Mouse (Mus musculus) embryonic facial prominence, embryonic 11.5 days (tissue): ENCODE measurements at regions not wholly inside any gene's neighbourhood (a gene's known extent, or its start where the extent isn't known, plus 50 kb on each side); places are given as distances from the start of the nearest gene placed in this dataset.

Experiments
- ATAC-seq: fragments of 200-750 bp; cut with Nextera tagmentation; replicated peaks from 2 replicates; pipeline ENCODE4 v1.8.0; 2017; ENCODE audit warnings: low read depth; ENCODE audit not compliant: insufficient number of reproducible peaks, low FRiP score, low TSS enrichment
- DNase-seq: peaks from one replicate; pipeline ENCODE4 v3.0.0-alpha.2; 2015; ENCODE audit warnings: low spot score
- H3K27ac ChIP-seq: fragments of 300-500 bp; sonication (generic); replicated peaks from 2 replicates; pipeline ENCODE4 v1.5.1; 2014; ENCODE audit warnings: mild to moderate bottlenecking, low read depth, low read length, control low read depth
- H3K27me3 ChIP-seq: fragments of 300-500 bp; sonication (generic); 2 replicates; pipeline ENCODE4 v1.6.1; 2014; ENCODE audit warnings: mild to moderate bottlenecking, low read length, moderate library complexity, mixed read lengths; ENCODE audit not compliant: control insufficient read depth, insufficient read depth
- H3K36me3 ChIP-seq: fragments of 300-500 bp; sonication (generic); replicated peaks from 2 replicates; pipeline ENCODE4 v1.6.1; 2014; ENCODE audit warnings: low read depth, mild to moderate bottlenecking, low read length, moderate library complexity, mixed read lengths; ENCODE audit not compliant: control insufficient read depth, insufficient read depth
- H3K4me1 ChIP-seq: fragments of 300-500 bp; sonication (generic); 2 replicates; pipeline ENCODE4 v1.6.1; 2014; ENCODE audit warnings: low read length, mixed read lengths; ENCODE audit not compliant: control insufficient read depth, insufficient read depth
- H3K4me2 ChIP-seq: fragments of 300-500 bp; sonication (generic); 2 replicates; pipeline ENCODE4 v1.6.1; 2014; ENCODE audit warnings: low read depth, mild to moderate bottlenecking, control low read depth, low read length, moderate library complexity
- H3K4me3 ChIP-seq: fragments of 300-500 bp; sonication (generic); 2 replicates; pipeline ENCODE4 v1.5.1; 2014; ENCODE audit warnings: low read depth, low read length, control low read depth
- H3K9ac ChIP-seq: fragments of 300-500 bp; sonication (generic); replicated peaks from 2 replicates; pipeline ENCODE4 v1.6.1; 2014; ENCODE audit warnings: mild to moderate bottlenecking, control low read depth, low read length
- H3K9me3 ChIP-seq: fragments of 300-500 bp; sonication (generic); replicated peaks from 2 replicates; pipeline ENCODE4 v1.6.1; 2016; ENCODE audit warnings: mild to moderate bottlenecking, low read length, inconsistent platforms, mixed read lengths; ENCODE audit not compliant: control insufficient read depth
- WGBS: fragments of 180-500 bp; shearing (Covaris S2); extraction: QIAGEN DNeasy Blood & Tissue Kit; methylation state at CpG from one replicate; pipeline ENCODE4 v1.1.7; 2014; 5-methylcytosine and 5-hydroxymethylcytosine counted together

- no peak overlapping the region for H3K27ac ChIP-seq
- H3K9ac ChIP-seq, result no peak overlapping the region
- H3K4me2 ChIP-seq, result no peak overlapping the region
- H3K4me1 ChIP-seq, result no peaks in the 10 kb centered on the region
- no peaks in the 10 kb centered on the region for H3K9me3 ChIP-seq
- DNase-seq (no peak), ATAC-seq (no peak)
- H3K36me3 ChIP-seq, result no peaks in the 10 kb centered on the region
- H3K4me3 ChIP-seq, result no peak overlapping the region
- H3K27me3 ChIP-seq, result no peaks in the 10 kb centered on the region
- 74% methylated on average over 13 of the region's 13 CpGs for WGBS
Measured at GRCm38 (mm10) chr4:107747907-107748628, 54.0 kb upstream of the Lrp8 start.

- 93% methylated on average over 8 of the region's 8 CpGs for WGBS
- DNase-seq (no peak), ATAC-seq (no peak)
- no peaks in the 10 kb centered on the region for H3K4me1 ChIP-seq
- H3K4me3 ChIP-seq, result no peak overlapping the region
- H3K36me3 ChIP-seq, result no peaks in the 10 kb centered on the region
- H3K4me2 ChIP-seq, result no peak overlapping the region
- H3K9ac ChIP-seq, result no peak overlapping the region
- H3K9me3 ChIP-seq, result no peaks in the 10 kb centered on the region
- no peak overlapping the region for H3K27ac ChIP-seq
- no peaks in the 10 kb centered on the region for H3K27me3 ChIP-seq
Measured at GRCm38 (mm10) chr4:107749045-107749444, 53.0 kb upstream of the Lrp8 start.

- ATAC-seq (no peak), DNase-seq (no peak)
- WGBS, result 56% methylated on average over 9 of the region's 9 CpGs
- H3K4me2 ChIP-seq, result no peak overlapping the region
- H3K4me3 ChIP-seq, result no peak overlapping the region
- H3K27me3 ChIP-seq, result no peaks in the 10 kb centered on the region
- H3K36me3 ChIP-seq, result no peaks in the 10 kb centered on the region
- no peaks in the 10 kb centered on the region for H3K9me3 ChIP-seq
- H3K4me1 ChIP-seq, result no peaks in the 10 kb centered on the region
- H3K27ac ChIP-seq, result no peak overlapping the region
- H3K9ac ChIP-seq, result no peak overlapping the region
Measured at GRCm38 (mm10) chr4:107750017-107750416, 52.0 kb upstream of the Lrp8 start.
